Mouse (Mus musculus) CH12.LX (cell line): ENCODE data around the gene Epb41l5. TPM values are rescaled to one million over a fixed set of nuclear protein-coding genes. Genes with fewer than 3 reads are reported as not detected.
A peak's percentile ranks its signal among the peaks of the same experiment; 100 is the strongest.

ENCODE experiments used
- DNase-seq: peaks from one replicate; pipeline ENCODE4 v3.0.0-alpha.2; 2013; ENCODE audit errors: extremely low read depth
- H3K27ac ChIP-seq: 2 replicates; pipeline ENCODE4 v1.5.1; 2012; ENCODE audit warnings: low read depth, mild to moderate bottlenecking, control low read depth, moderate library complexity; ENCODE audit not compliant: insufficient read depth
- H3K27me3 ChIP-seq: replicated peaks from 2 replicates; pipeline ENCODE3; 2012; ENCODE audit warnings: inconsistent platforms
- H3K36me3 ChIP-seq, 2 experiments: replicated peaks in 1 of 2; 2 replicates each; pipeline versions ENCODE3 to v1.6.1; 2012; ENCODE audit warnings: inconsistent platforms in 1 of 2, low read length in 1 of 2, mild to moderate bottlenecking in 1 of 2, mixed read lengths in 1 of 2, moderate library complexity in 1 of 2; ENCODE audit not compliant: control insufficient read depth in 1 of 2, insufficient read depth in 1 of 2
- H3K4me1 ChIP-seq, 2 experiments: 2 replicates each; pipeline ENCODE4 v1.6.1; 2012; ENCODE audit warnings: inconsistent platforms in 1 of 2, moderate library complexity in 1 of 2; ENCODE audit not compliant: insufficient read depth in 2 of 2, control insufficient read depth in 1 of 2
- H3K4me2 ChIP-seq: 2 replicates; pipeline ENCODE4 v1.6.1; 2012; ENCODE audit warnings: low read depth, mild to moderate bottlenecking, control low read depth; ENCODE audit not compliant: poor library complexity, insufficient read depth, severe bottlenecking
- H3K4me3 ChIP-seq, 3 experiments: fragments of 150-350 bp in 1 of 3; sonication (generic) in 1 of 3; replicated peaks in 1 of 3; 2 replicates each; pipeline versions ENCODE3 to v1.5.1; 2011 to 2012; ENCODE audit warnings: low read depth in 2 of 3, low read length in 2 of 3, mild to moderate bottlenecking in 2 of 3, moderate library complexity in 2 of 3, control low read depth in 1 of 3, improper control_type of control experiment in 1 of 3, inconsistent platforms in 1 of 3, mixed read lengths in 1 of 3; ENCODE audit not compliant: poor library complexity in 1 of 3
- H3K79me2 ChIP-seq: replicated peaks from 2 replicates; pipeline ENCODE4 v1.6.1; 2012; ENCODE audit warnings: mild to moderate bottlenecking, moderate library complexity; ENCODE audit not compliant: control insufficient read depth, poor library complexity, insufficient read depth, severe bottlenecking; ENCODE audit errors: extremely low read depth
- H3K9ac ChIP-seq: 2 replicates; pipeline ENCODE4 v1.6.1; 2012; ENCODE audit warnings: low read depth, mild to moderate bottlenecking, control low read depth, moderate library complexity; ENCODE audit not compliant: insufficient read depth
- H3K9me3 ChIP-seq: replicated peaks from 2 replicates; pipeline ENCODE3; 2012; ENCODE audit warnings: low read length, inconsistent platforms, mixed read lengths
- BHLHE40 ChIP-seq: IDR thresholded peaks from 2 replicates; pipeline ENCODE4 v1.6.1; 2011; ENCODE audit warnings: mild to moderate bottlenecking, low read depth, low read length, improper control_type of control experiment
- CHD1 ChIP-seq: IDR thresholded peaks from 2 replicates; pipeline ENCODE4 v1.6.1; 2012; ENCODE audit warnings: low read depth, low read length, improper control_type of control experiment, inconsistent platforms
- CHD2 ChIP-seq: IDR thresholded peaks from 2 replicates; pipeline ENCODE4 v1.6.1; 2011; ENCODE audit warnings: low read length, improper control_type of control experiment
- ELF1 ChIP-seq: IDR thresholded peaks from 2 replicates; pipeline ENCODE4 v1.6.1; 2014; ENCODE audit warnings: low read depth, mild to moderate bottlenecking, inconsistent platforms, low read length, improper control_type of control experiment
- EP300 ChIP-seq: IDR thresholded peaks from 2 replicates; pipeline ENCODE4 v1.6.1; 2011; ENCODE audit warnings: low read length, improper control_type of control experiment
- ETS1 ChIP-seq: conservative IDR thresholded peaks from 2 replicates; pipeline ENCODE4 v1.6.1; 2012; ENCODE audit warnings: low read depth, mild to moderate bottlenecking, inconsistent platforms, low read length, improper control_type of control experiment, moderate library complexity
- GABPA ChIP-seq: IDR thresholded peaks from 2 replicates; pipeline ENCODE4 v1.6.1; 2012; ENCODE audit warnings: low read depth, low read length, improper control_type of control experiment, inconsistent platforms; ENCODE audit not compliant: insufficient replicate concordance
- HCFC1 ChIP-seq: IDR thresholded peaks from 2 replicates; pipeline ENCODE4 v1.6.1; 2012; ENCODE audit warnings: low read depth, mild to moderate bottlenecking, inconsistent platforms, low read length, improper control_type of control experiment
- IRF4 ChIP-seq: IDR thresholded peaks from 2 replicates; pipeline ENCODE4 v1.6.1; 2014; ENCODE audit warnings: low read depth, mild to moderate bottlenecking, inconsistent platforms, low read length, improper control_type of control experiment
- JUN ChIP-seq: IDR thresholded peaks from 2 replicates; pipeline ENCODE4 v1.6.1; 2011; ENCODE audit warnings: low read depth, mild to moderate bottlenecking, low read length, improper control_type of control experiment, moderate library complexity; ENCODE audit not compliant: insufficient read depth
- JUND ChIP-seq: conservative IDR thresholded peaks from 2 replicates; pipeline ENCODE4 v1.6.1; 2011; ENCODE audit warnings: low read depth, low read length, improper control_type of control experiment
- KAT2A ChIP-seq: IDR thresholded peaks from 2 replicates; pipeline ENCODE4 v1.6.1; 2012; ENCODE audit warnings: low read length, improper control_type of control experiment, inconsistent platforms; ENCODE audit not compliant: insufficient replicate concordance
- MAFK ChIP-seq: IDR thresholded peaks from 2 replicates; pipeline ENCODE4 v1.6.1; 2011; ENCODE audit warnings: low read length, improper control_type of control experiment; ENCODE audit not compliant: insufficient replicate concordance
- MAX ChIP-seq: IDR thresholded peaks from 2 replicates; pipeline ENCODE4 v1.6.1; 2011; ENCODE audit warnings: low read length, improper control_type of control experiment
- MAZ ChIP-seq: IDR thresholded peaks from 2 replicates; pipeline ENCODE4 v1.6.1; 2012; ENCODE audit warnings: low read depth, mild to moderate bottlenecking, inconsistent platforms, low read length, improper control_type of control experiment, moderate library complexity
- MEF2A ChIP-seq: IDR thresholded peaks from 2 replicates; pipeline ENCODE4 v1.6.1; 2014; ENCODE audit warnings: low read depth, mild to moderate bottlenecking, inconsistent platforms, low read length, improper control_type of control experiment, borderline replicate concordance
- MXI1 ChIP-seq: IDR thresholded peaks from 2 replicates; pipeline ENCODE4 v1.6.1; 2011; ENCODE audit warnings: mild to moderate bottlenecking, low read depth, low read length, improper control_type of control experiment
- NELFE ChIP-seq: IDR thresholded peaks from 2 replicates; pipeline ENCODE4 v1.6.1; 2011; ENCODE audit warnings: low read depth, low read length, improper control_type of control experiment
- NRF1 ChIP-seq: IDR thresholded peaks from 2 replicates; pipeline ENCODE4 v1.6.1; 2014; ENCODE audit warnings: low read depth, mild to moderate bottlenecking, inconsistent platforms, low read length, improper control_type of control experiment, moderate library complexity
- PAX5 ChIP-seq: IDR thresholded peaks from 2 replicates; pipeline ENCODE4 v1.6.1; 2012; ENCODE audit warnings: low read length, inconsistent platforms, mixed read lengths
- POLR2A ChIP-seq: IDR thresholded peaks from 2 replicates; pipeline ENCODE4 v1.6.1; 2011; ENCODE audit warnings: low read depth, mild to moderate bottlenecking, improper control_type of control experiment, low read length
- POLR2AphosphoS2 ChIP-seq: IDR thresholded peaks from 2 replicates; pipeline ENCODE4 v1.6.1; 2011; ENCODE audit warnings: low read depth, low read length, improper control_type of control experiment
- SIN3A ChIP-seq: IDR thresholded peaks from 2 replicates; pipeline ENCODE4 v1.6.1; 2012; ENCODE audit warnings: low read length, improper control_type of control experiment, inconsistent platforms
- TBP ChIP-seq: conservative IDR thresholded peaks from 2 replicates; pipeline ENCODE4 v1.6.1; 2011; ENCODE audit warnings: low read depth, low read length, improper control_type of control experiment
- TCF12 ChIP-seq: IDR thresholded peaks from 2 replicates; pipeline ENCODE4 v1.6.1; 2014; ENCODE audit warnings: low read depth, mild to moderate bottlenecking, inconsistent platforms, low read length, improper control_type of control experiment
- UBTF ChIP-seq: IDR thresholded peaks from 2 replicates; pipeline ENCODE4 v1.6.1; 2012; ENCODE audit warnings: low read depth, mild to moderate bottlenecking, inconsistent platforms, low read length, improper control_type of control experiment, moderate library complexity
- USF1 ChIP-seq: IDR thresholded peaks from 2 replicates; pipeline ENCODE4 v1.6.1; 2014; ENCODE audit warnings: low read depth, mild to moderate bottlenecking, inconsistent platforms, low read length, improper control_type of control experiment
- USF2 ChIP-seq: conservative IDR thresholded peaks from 2 replicates; pipeline ENCODE4 v1.6.1; 2011; ENCODE audit warnings: low read depth, low read length, improper control_type of control experiment
- ZC3H11A ChIP-seq: IDR thresholded peaks from 2 replicates; pipeline ENCODE4 v1.6.1; 2012; ENCODE audit warnings: low read depth, mild to moderate bottlenecking, inconsistent platforms, low read length, improper control_type of control experiment
- ZKSCAN1 ChIP-seq: IDR thresholded peaks from 2 replicates; pipeline ENCODE4 v1.6.1; 2012; ENCODE audit warnings: low read depth, inconsistent platforms, low read length, improper control_type of control experiment, borderline replicate concordance
- ZNF384 ChIP-seq: IDR thresholded peaks from 2 replicates; pipeline ENCODE4 v1.6.1; 2012; ENCODE audit warnings: low read depth, low read length, improper control_type of control experiment, inconsistent platforms
- dilution Hi-C: fragments of 300-500 bp; cut with MboI; formaldehyde crosslinking; loops from 2 replicates; pipeline ENCODE4 v1.14.3; 2020; ENCODE audit warnings: low sequenced_read_pairs; ENCODE audit not compliant: extremely low pct_unique_long_range_greater_than_20kb, extremely low pct_ligation_motif_present
- in situ Hi-C: fragments of 300-500 bp; cut with MboI; formaldehyde crosslinking; loops from 3 replicates; pipeline ENCODE4 v1.14.3; 2019; ENCODE audit warnings: low sequenced_read_pairs, low pct_ligation_motif_present, low pct_unique_long_range_greater_than_20kb, mixed read lengths
- polyA plus RNA-seq: library from polyadenylated mRNA; unstranded; fragments of >175 nt; gene quantifications from 2 replicates; pipeline ENCODE4 v1.2.1, GENCODE M21; 2012; ENCODE audit warnings: low read depth; ENCODE audit not compliant: insufficient read length
- total RNA-seq, 2 experiments: library from RNA; depleted of rRNA; stranded (reverse); fragments of 300-350 nt in 1 of 2; fragments of >200 nt in 1 of 2; gene quantifications; 2 replicates each; pipeline ENCODE4 v1.2.3; 2012 to 2014

Epb41l5 gene
- total and polyA plus RNA-seq, 3 experiments, result 3.8 to 4.5 (median 4.3) TPM

- in situ Hi-C loops, result no loop called here
- Histone ChIP-seq H3K4me3 (peak within 1 kb of the TSS; percentile 73 to 77 (median 75)), H3K4me1 (peaks cover 6 to 22% of the 10 kb centered on the region in 2 experiments; a peak in 3 of 4 replicates)
Measured at GRCm38 (mm10) chr1:119504260-119505062, 144.3 kb downstream of the Epb41l5 start, which contains the start of gene Ralb. Ralb (minus strand) TSS chr1:119504794.

GRCm38 (mm10) chr1:119503808-119504207 is 145.0 kb downstream of the Epb41l5 start:
- Histone ChIP-seq H3K27me3 (peaks cover 22% of the 10 kb centered on the region), H3K79me2 (no peaks in the 10 kb centered on the region), H3K27ac (no peak overlapping the region), H3K36me3 (peaks cover 0 to 14% of the 10 kb centered on the region in 2 experiments), H3K4me2 (peak overlapping the region; percentile 69), H3K9me3 (peaks cover 4% of the 10 kb centered on the region), H3K4me3 (peak overlapping the region; percentile 73 to 77 (median 75)), H3K4me1 (peaks cover 6 to 25% of the 10 kb centered on the region in 2 experiments; a peak in 3 of 4 replicates), H3K9ac (peak overlapping the region; percentile 53)
- DNase-seq, result peak; percentile 4
- in situ Hi-C loops (no loop called here), dilution Hi-C loops (no loop called here)
- TF ChIP-seq SIN3A (no peak), ZNF384 (no peak), POLR2AphosphoS2 (no peak), USF2 (no peak), EP300 (no peak), MAX (no peak), UBTF (no peak), HCFC1 (no peak), TBP (no peak), CHD1 (no peak), KAT2A (no peak), ETS1 (no peak)

More at GRCm38 (mm10) chr1:119504260-119505062, 144.3 kb downstream of the Epb41l5 start, which contains the start of gene Ralb:
- Histone ChIP-seq H3K27me3 (peaks cover 25% of the 10 kb centered on the region), H3K27ac (no peak within 1 kb of the TSS), H3K4me2 (peak within 1 kb of the TSS; percentile 73), H3K9ac (peak within 1 kb of the TSS; percentile 53), H3K79me2 (no peaks in the 10 kb centered on the region), H3K36me3 (peaks cover 0 to 9% of the 10 kb centered on the region in 2 experiments), H3K9me3 (peaks cover 4% of the 10 kb centered on the region)
- peak; percentile 97 for DNase-seq
- peak; percentile 68; the same call in 1 of the 2 replicates for TF ChIP-seq ELF1
- TF ChIP-seq MAX, result peak; percentile 88
- TF ChIP-seq JUN, result no peak
- no peak for TF ChIP-seq ZKSCAN1
- peak; percentile 28; the same call in 1 of the 2 replicates for TF ChIP-seq TCF12
- TF ChIP-seq MAFK, result no peak
- TF ChIP-seq BHLHE40, result peak; percentile 98
- no peak for TF ChIP-seq NELFE
- no peak for TF ChIP-seq JUND
- TF ChIP-seq USF2, result peak; percentile 71
- no peak for TF ChIP-seq ETS1
- TF ChIP-seq HCFC1, result no peak
- TF ChIP-seq NRF1, result peak; percentile 43; the same call in 1 of the 2 replicates
- no peak for TF ChIP-seq PAX5
- TF ChIP-seq MAZ, result no peak
- TF ChIP-seq TBP, result 0 out of 2 replicates have a peak, but pooled peaks have one; percentile 10
- peak; percentile 88 for TF ChIP-seq USF1
- TF ChIP-seq MXI1, result peak; percentile 88
- TF ChIP-seq UBTF, result no peak
- peak; percentile 41; the same call in 1 of the 2 replicates for TF ChIP-seq SIN3A
- no peak for TF ChIP-seq IRF4
- TF ChIP-seq ZNF384, result no peak
- no peak for TF ChIP-seq MEF2A
- no peak for TF ChIP-seq ZC3H11A
- TF ChIP-seq GABPA, result no peak
- TF ChIP-seq POLR2A, result peak; percentile 66
- 0 out of 2 replicates have a peak, but pooled peaks have one; percentile 45 for TF ChIP-seq CHD2
- dilution Hi-C loops, result no loop called here
